Mouse (Mus musculus) left cerebral cortex, postnatal 25 days (tissue): ENCODE measurements around the gene Ccdc167. TPM values are rescaled to one million over a fixed set of nuclear protein-coding genes. Genes with fewer than 3 reads are reported as not detected.
"Not testable (repeated sequence)": the region's sequence is repeated elsewhere in the genome, so short reads cannot be mapped to it uniquely, and the experiment has no call there.

Experiments used
- DNase-seq, 2 experiments: peaks; one replicate each; pipeline ENCODE4 v3.0.0; 2022; ENCODE audit warnings: low spot score in 2 of 2, mixed read lengths in 1 of 2
- intact Hi-C: fragments of 180-260 bp; cut with DNase I; formaldehyde crosslinking; loops from one replicate; pipeline ENCODE4 v1.15.1; 2025
- total RNA-seq, 2 experiments: library from RNA; stranded (reverse); gene quantifications; 2 replicates each; pipeline ENCODE4 v1.2.3; 2021

The Ccdc167 gene
- total RNA-seq, 2 experiments from 2014 or later = 16.2 to 16.9 TPM

- intact Hi-C loops = no loop called here
- no peak for DNase-seq
Measured at GRCm38 (mm10) chr17:29720755-29721365, 4.0 kb upstream of the Ccdc167 start.

- intact Hi-C loops = loop anchor here (5.0 kb wide), 1 partner anchor 127 kb away; no protein-coding TSS in a partner anchor
- DNase-seq = no peak
Measured at GRCm38 (mm10) chr17:29719628-29720575, 3.1 kb upstream of the Ccdc167 start.

GRCm38 (mm10) chr17:29718660-29719059, 1.8 kb upstream of the Ccdc167 start:
- DNase-seq = no peak
- intact Hi-C loops = loop anchor here (5.0 kb wide), 1 partner anchor 129 kb away; no protein-coding TSS in a partner anchor

- DNase-seq, intact Hi-C loops: not testable (repeated sequence)
Measured at GRCm38 (mm10) chr17:29713734-29714133, 3.1 kb downstream of the Ccdc167 start.

- intact Hi-C loops = no loop called here
Measured at GRCm38 (mm10) chr17:29712565-29712964, 4.3 kb downstream of the Ccdc167 start.

GRCm38 (mm10) chr17:29711745-29712431, 5.0 kb downstream of the Ccdc167 start:
- no peak for DNase-seq
- intact Hi-C loops = no loop called here

More at GRCm38 (mm10) chr17:29712565-29712964, 4.3 kb downstream of the Ccdc167 start:
- no peak for DNase-seq

- no peak for DNase-seq
- intact Hi-C loops = no loop called here
Measured at GRCm38 (mm10) chr17:29711076-29711744, 5.6 kb downstream of the Ccdc167 start.

- peak in 1 of 2 experiments; percentile 54 for DNase-seq
Measured at GRCm38 (mm10) chr17:29710562-29711044, 6.2 kb downstream of the Ccdc167 start.

GRCm38 (mm10) chr17:29708783-29709182, 8.1 kb downstream of the Ccdc167 start:
- intact Hi-C loops = no loop called here
- DNase-seq = no peak

More at GRCm38 (mm10) chr17:29710562-29711044, 6.2 kb downstream of the Ccdc167 start:
- intact Hi-C loops = no loop called here

GRCm38 (mm10) chr17:29706981-29707545, 9.8 kb downstream of the Ccdc167 start:
- intact Hi-C loops = no loop called here
- no peak for DNase-seq

GRCm38 (mm10) chr17:29705881-29706280, 11.0 kb downstream of the Ccdc167 start:
- intact Hi-C loops = loop anchor here (2.0 kb wide), 1 partner anchor 177 kb away; no protein-coding TSS in a partner anchor
- no peak for DNase-seq

GRCm38 (mm10) chr17:29704781-29705180, 12.1 kb downstream of the Ccdc167 start:
- intact Hi-C loops = loop anchor here (2.0 kb wide), 1 partner anchor 178 kb away; no protein-coding TSS in a partner anchor
- DNase-seq = peak; percentile 44 to 54

GRCm38 (mm10) chr17:29702938-29703710, 13.7 kb downstream of the Ccdc167 start:
- DNase-seq = no peak
- intact Hi-C loops = no loop called here

GRCm38 (mm10) chr17:29700573-29700972, 16.3 kb downstream of the Ccdc167 start:
- intact Hi-C loops = no loop called here
- DNase-seq = no peak

GRCm38 (mm10) chr17:29698421-29698820, 18.4 kb downstream of the Ccdc167 start:
- no peak for DNase-seq
- intact Hi-C loops = no loop called here

- intact Hi-C loops = no loop called here
- no peak for DNase-seq
Measured at GRCm38 (mm10) chr17:29696940-29697339, 19.9 kb downstream of the Ccdc167 start.

GRCm38 (mm10) chr17:29694516-29694915, 22.3 kb downstream of the Ccdc167 start:
- intact Hi-C loops = no loop called here
- no peak for DNase-seq

GRCm38 (mm10) chr17:29693571-29693970, 23.3 kb downstream of the Ccdc167 start:
- DNase-seq = no peak

More at GRCm38 (mm10) chr17:29693571-29693970, 23.3 kb downstream of the Ccdc167 start:
- intact Hi-C loops = no loop called here
